Mouse (Mus musculus): ENCODE results near the gene Stra6.

- TF ChIP-seq USF2 (conservative IDR thresholded peaks at IDR 0.05; ENCODE audit: low read depth, low read length) (no peak), POLR2A (IDR thresholded peaks at IDR 0.05; ENCODE audit: low read depth, low read length) (no peak), EP300 (IDR thresholded peaks at IDR 0.05; ENCODE audit: low read length) (no peak)
Measured at GRCm38 (mm10) chr9:58145417-58145816, 81.8 kb downstream of the Stra6 start.

Data from CH12.LX (cell line).